Mouse (Mus musculus) liver, embryonic 14.5 days (tissue): ENCODE results near the gene Hic1. TPM values are rescaled to one million over a fixed set of nuclear protein-coding genes. Genes with fewer than 3 reads are reported as not detected.

Experiments used
- ATAC-seq: fragments of 200-750 bp; cut with Nextera tagmentation; 2 replicates; pipeline ENCODE4 v1.8.0; 2017; ENCODE audit warnings: moderate number of reproducible peaks, mild to moderate bottlenecking, moderate library complexity; ENCODE audit not compliant: insufficient read depth
- DNase-seq, 3 experiments: peaks; one replicate each; pipeline ENCODE4 v3.0.0-alpha.2; 2012 to 2013; ENCODE audit warnings: low read depth in 3 of 3, low spot score in 3 of 3
- H3K27ac ChIP-seq: fragments of 300-500 bp; sonication (generic); 2 replicates; pipeline ENCODE4 v1.5.1; 2014; ENCODE audit warnings: moderate library complexity, mild to moderate bottlenecking, control low read depth, inconsistent platforms
- H3K27me3 ChIP-seq: fragments of 300-500 bp; sonication (generic); 2 replicates; pipeline ENCODE4 v1.6.1; 2014; ENCODE audit warnings: mild to moderate bottlenecking, low read length, moderate library complexity; ENCODE audit not compliant: control insufficient read depth, insufficient read depth
- H3K36me3 ChIP-seq: fragments of 300-500 bp; sonication (generic); replicated peaks from 2 replicates; pipeline ENCODE4 v1.6.1; 2014; ENCODE audit warnings: low read depth; ENCODE audit not compliant: control insufficient read depth, insufficient read depth
- H3K4me1 ChIP-seq, 2 experiments: fragments of 200-500 bp in 1 of 2; fragments of 300-500 bp in 1 of 2; sonication (generic) in 1 of 2; replicated peaks; 2 replicates each; pipeline ENCODE4 v1.6.1; 2012 to 2014; ENCODE audit warnings: antibody characterized with exemption in 1 of 2, inconsistent platforms in 1 of 2, low read length in 1 of 2; ENCODE audit not compliant: control insufficient read depth in 2 of 2, insufficient read depth in 2 of 2
- H3K4me2 ChIP-seq: fragments of 300-500 bp; sonication (generic); 2 replicates; pipeline ENCODE4 v1.6.1; 2014; ENCODE audit warnings: low read depth, mild to moderate bottlenecking, control low read depth, moderate library complexity
- H3K4me3 ChIP-seq, 2 experiments: fragments of 200-500 bp in 1 of 2; fragments of 300-500 bp in 1 of 2; sonication (generic) in 1 of 2; 2 replicates each; pipeline ENCODE4 v1.5.1; 2012 to 2014; ENCODE audit warnings: low read depth in 2 of 2, low read length in 2 of 2, mild to moderate bottlenecking in 2 of 2, control low read depth in 1 of 2, inconsistent platforms in 1 of 2, moderate library complexity in 1 of 2; ENCODE audit not compliant: insufficient read depth in 1 of 2
- H3K9ac ChIP-seq: fragments of 300-500 bp; sonication (generic); replicated peaks from 2 replicates; pipeline ENCODE4 v1.6.1; 2014; ENCODE audit warnings: mild to moderate bottlenecking, control low read depth, moderate library complexity
- H3K9me3 ChIP-seq: fragments of 300-500 bp; sonication (generic); 2 replicates; pipeline ENCODE4 v1.6.1; 2016; ENCODE audit warnings: low read length, mixed read lengths; ENCODE audit not compliant: control insufficient read depth
- CTCF ChIP-seq: IDR thresholded peaks from 2 replicates; pipeline ENCODE4 v1.5.1; 2016; ENCODE audit warnings: antibody characterized with exemption, low read depth, control low read depth
- EP300 ChIP-seq: IDR thresholded peaks from 2 replicates; pipeline ENCODE4 v1.6.1; 2016; ENCODE audit warnings: antibody characterized with exemption, low read depth
- WGBS: fragments of 180-500 bp; shearing (Covaris S2); extraction: QIAGEN DNeasy Blood & Tissue Kit; methylation state at CpG from one replicate; pipeline ENCODE4 v1.1.7; 2014; ENCODE audit not compliant: insufficient replicate concordance; 5-methylcytosine and 5-hydroxymethylcytosine counted together
- microRNA counts: library from miRNA; unstranded; fragments of <30 nt; microRNA quantifications from one replicate; lab custom pipeline; 2016
- microRNA-seq: library from miRNA; unstranded; fragments of <30 nt; microRNA quantifications from one replicate; pipeline ENCODE4, GENCODE M21; 2016
- polyA plus RNA-seq, 2 experiments: library from polyadenylated mRNA; depleted of rRNA in 1 of 2; stranded (reverse) in 1 of 2; unstranded in 1 of 2; fragments of >200 nt; fragmentation: Nextera tagmentation in 1 of 2; extraction: Ambion mirVana in 1 of 2; gene quantifications; 2 replicates each; pipeline versions ENCODE4 v1.2.1 to v1.2.3; 2012 to 2014

Gene Hic1
- polyA plus RNA-seq, 2 experiments, result 0.28 to 0.97 TPM

- DNase-seq (no peak), ATAC-seq (no peak)
- H3K4me3 ChIP-seq, result no peak overlapping the region
- H3K9ac ChIP-seq, result no peak overlapping the region
- 65% methylated on average over 3 of the region's 3 CpGs for WGBS
- no peak for TF ChIP-seq EP300
- no peak for TF ChIP-seq CTCF
- H3K27ac ChIP-seq, result no peak overlapping the region
- H3K36me3 ChIP-seq, result no peaks in the 10 kb centered on the region
- H3K4me2 ChIP-seq, result no peak overlapping the region
- H3K4me1 ChIP-seq, result no peaks in the 10 kb centered on the region
- no peaks in the 10 kb centered on the region for H3K27me3 ChIP-seq
- no peaks in the 10 kb centered on the region for H3K9me3 ChIP-seq
Observed at GRCm38 (mm10) chr11:75119841-75120240, 49.5 kb downstream of the Hic1 start.

GRCm38 (mm10) chr11:75119298-75119697, 50.0 kb downstream of the Hic1 start:
- Histone ChIP-seq H3K4me3 (no peak overlapping the region), H3K9ac (no peak overlapping the region), H3K27me3 (no peaks in the 10 kb centered on the region), H3K36me3 (no peaks in the 10 kb centered on the region), H3K27ac (no peak overlapping the region), H3K4me1 (no peaks in the 10 kb centered on the region), H3K4me2 (no peak overlapping the region), H3K9me3 (no peaks in the 10 kb centered on the region)
- WGBS, result 72% methylated on average over 2 of the region's 2 CpGs
- ATAC-seq (no peak), DNase-seq (no peak)
- TF ChIP-seq CTCF (no peak), EP300 (no peak)

DNA sequence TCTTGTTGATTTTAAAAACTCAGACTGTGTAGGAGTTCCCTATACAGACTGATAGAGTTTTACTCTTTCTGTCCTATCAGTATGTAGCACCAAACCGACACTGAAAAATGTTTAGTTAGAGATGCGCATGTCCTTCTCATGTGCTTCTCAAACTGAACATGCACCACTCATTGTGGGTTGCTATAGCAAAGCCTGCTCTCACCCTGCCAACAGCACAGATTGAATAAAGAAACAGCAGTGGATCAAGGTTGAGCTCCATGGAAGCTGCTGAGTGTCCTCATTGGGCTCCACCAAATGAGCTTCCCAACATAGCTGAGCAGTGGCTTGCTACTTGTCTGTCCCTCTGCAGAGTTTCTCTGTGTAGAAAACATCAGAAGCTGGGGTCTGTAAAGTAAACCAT, 51.2 kb downstream of the Hic1 start:
- H3K36me3 ChIP-seq, result no peaks in the 10 kb centered on the region
- no peak overlapping the region for H3K4me3 ChIP-seq
- DNase-seq (no peak), ATAC-seq (no peak)
- H3K4me1 ChIP-seq, result no peaks in the 10 kb centered on the region
- H3K4me2 ChIP-seq, result no peak overlapping the region
- H3K9me3 ChIP-seq, result no peaks in the 10 kb centered on the region
- WGBS, result 86% methylated on average over 2 of the region's 2 CpGs
- no peak for TF ChIP-seq CTCF
- no peak for TF ChIP-seq EP300
- H3K27me3 ChIP-seq, result no peaks in the 10 kb centered on the region
- no peak overlapping the region for H3K9ac ChIP-seq
- no peak overlapping the region for H3K27ac ChIP-seq

- TF ChIP-seq EP300 (no peak), CTCF (no peak)
- Histone ChIP-seq H3K27ac (no peak overlapping the region), H3K9ac (no peak overlapping the region), H3K4me1 (no peaks in the 10 kb centered on the region), H3K36me3 (no peaks in the 10 kb centered on the region), H3K27me3 (no peaks in the 10 kb centered on the region), H3K4me3 (no peak overlapping the region), H3K9me3 (no peaks in the 10 kb centered on the region), H3K4me2 (no peak overlapping the region)
- DNase-seq (no peak), ATAC-seq (no peak)
- 64% methylated on average over 6 of the region's 6 CpGs for WGBS
Observed at GRCm38 (mm10) chr11:75116379-75116778, 52.9 kb downstream of the Hic1 start.

MicroRNA genes within 50 kb of the gene (microRNA counts, 519-probe panel; counts per million panel counts)
- microRNA mmu-miR-132 (lab: Ali Mortazavi, UCI) (69.9 counts per million), microRNA mmu-miR-212 (lab: Ali Mortazavi, UCI) (69.9 counts per million)

Small RNA genes lying within 50 kb of the gene (microRNA-seq; reads per million reads assigned to microRNA genes)
- gene Mir132 (104 reads per million, percentile 47 among the genes with 10 or more reads in this experiment), gene Mir212 (8.9 reads per million, percentile 18 among the genes with 10 or more reads in this experiment)

Other genes starting within 250 kb of the Hic1 start
- 5.9 TPM in 2 replicates for gene Smg6, start 243.7 kb downstream of the Hic1 start, polyA plus RNA-seq (2012; rRNA removed)
- gene Smg6, start 243.7 kb downstream of the Hic1 start, polyA plus RNA-seq (2014; fragmentation: Nextera tagmentation; extraction: Ambion mirVana), result 3.2 and 3.4 TPM in 2 replicates
- gene Srr, start 243.6 kb downstream of the Hic1 start, polyA plus RNA-seq (2012; rRNA removed), result 1.3 and 1.9 TPM in 2 replicates
- gene Srr, start 243.6 kb downstream of the Hic1 start, polyA plus RNA-seq (2014; fragmentation: Nextera tagmentation; extraction: Ambion mirVana), result 4.6 and 5.3 TPM in 2 replicates
- 7.4 and 10.5 TPM in 2 replicates for gene Ovca2, start 9.3 kb upstream of the Hic1 start, polyA plus RNA-seq (2012; rRNA removed)
- 14.3 and 15.3 TPM in 2 replicates for gene Ovca2, start 9.3 kb upstream of the Hic1 start, polyA plus RNA-seq (2014; fragmentation: Nextera tagmentation; extraction: Ambion mirVana)
- 9.8 and 11.6 TPM in 2 replicates for gene Dph1, start 21.7 kb upstream of the Hic1 start, polyA plus RNA-seq (2012; rRNA removed)
- 9.8 and 12.1 TPM in 2 replicates for gene Dph1, start 21.7 kb upstream of the Hic1 start, polyA plus RNA-seq (2014; fragmentation: Nextera tagmentation; extraction: Ambion mirVana)
- gene Rtn4rl1, start 24.3 kb upstream of the Hic1 start, polyA plus RNA-seq (2012; rRNA removed), result 0.56 and 0.61 TPM in 2 replicates
- 0.68 and 0.98 TPM in 2 replicates for gene Rtn4rl1, start 24.3 kb upstream of the Hic1 start, polyA plus RNA-seq (2014; fragmentation: Nextera tagmentation; extraction: Ambion mirVana)
- gene Rpa1, start 178.8 kb upstream of the Hic1 start, polyA plus RNA-seq (2012; rRNA removed), result 29.6 and 55.3 TPM in 2 replicates
- 93.2 and 102 TPM in 2 replicates for gene Rpa1, start 178.8 kb upstream of the Hic1 start, polyA plus RNA-seq (2014; fragmentation: Nextera tagmentation; extraction: Ambion mirVana)
- gene Smyd4, start 178.9 kb upstream of the Hic1 start, polyA plus RNA-seq (2012; rRNA removed), result 1.8 and 2.2 TPM in 2 replicates
- gene Smyd4, start 178.9 kb upstream of the Hic1 start, polyA plus RNA-seq (2014; fragmentation: Nextera tagmentation; extraction: Ambion mirVana), result 2.7 and 3.1 TPM in 2 replicates